Mouse (Mus musculus) retina, adult 2 months (tissue): ENCODE measurements at regions not wholly inside any gene's neighbourhood (a gene's known extent, or its start where the extent isn't known, plus 50 kb on each side); places are given as distances from the start of the nearest gene placed in this dataset.

Source experiments
- DNase-seq: peaks from one replicate; pipeline ENCODE4 v3.0.0-alpha.2; 2012; ENCODE audit warnings: low read depth, low spot score

DNA sequence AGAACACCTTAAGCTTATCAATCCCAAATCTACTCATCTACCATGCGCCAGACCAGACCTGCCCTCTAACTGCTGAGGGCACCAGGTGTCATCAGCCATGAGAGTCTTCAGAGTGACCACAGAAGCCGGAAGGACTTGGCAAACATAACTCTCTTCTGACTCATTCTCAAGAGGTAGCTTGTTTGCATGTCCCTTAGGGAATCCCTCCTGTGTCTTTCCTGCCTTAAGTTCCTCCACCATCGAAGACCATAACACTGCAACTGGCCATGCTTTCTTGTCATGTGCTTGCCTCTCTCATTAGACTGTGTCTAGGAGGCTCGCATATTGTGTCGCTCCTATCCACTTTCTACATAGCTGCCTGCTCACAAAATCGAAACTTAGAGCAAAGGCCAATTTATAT is 226.1 kb upstream of the Ncam1 start:
- no peak for DNase-seq

DNA sequence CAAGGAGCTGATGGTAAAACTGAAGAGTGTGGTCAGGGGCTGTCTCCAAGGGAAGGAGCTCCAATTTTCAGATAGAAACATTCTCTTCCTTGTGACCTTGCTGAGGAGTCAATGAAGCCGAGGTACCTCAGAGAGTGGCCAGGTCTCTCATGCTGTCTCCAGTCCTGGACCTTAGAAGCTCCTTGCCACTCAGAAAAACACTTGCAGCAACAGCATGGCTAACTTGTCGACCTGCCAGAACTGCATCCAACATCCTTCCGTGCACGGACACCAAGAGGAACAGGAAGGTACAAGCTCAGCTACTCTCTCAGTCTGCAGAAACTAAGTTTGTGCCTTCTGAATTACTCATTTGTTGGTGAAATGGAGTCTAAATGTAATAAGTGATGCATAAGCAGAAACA is 214.9 kb upstream of the Ncam1 start:
- DNase-seq, result no peak

DNA sequence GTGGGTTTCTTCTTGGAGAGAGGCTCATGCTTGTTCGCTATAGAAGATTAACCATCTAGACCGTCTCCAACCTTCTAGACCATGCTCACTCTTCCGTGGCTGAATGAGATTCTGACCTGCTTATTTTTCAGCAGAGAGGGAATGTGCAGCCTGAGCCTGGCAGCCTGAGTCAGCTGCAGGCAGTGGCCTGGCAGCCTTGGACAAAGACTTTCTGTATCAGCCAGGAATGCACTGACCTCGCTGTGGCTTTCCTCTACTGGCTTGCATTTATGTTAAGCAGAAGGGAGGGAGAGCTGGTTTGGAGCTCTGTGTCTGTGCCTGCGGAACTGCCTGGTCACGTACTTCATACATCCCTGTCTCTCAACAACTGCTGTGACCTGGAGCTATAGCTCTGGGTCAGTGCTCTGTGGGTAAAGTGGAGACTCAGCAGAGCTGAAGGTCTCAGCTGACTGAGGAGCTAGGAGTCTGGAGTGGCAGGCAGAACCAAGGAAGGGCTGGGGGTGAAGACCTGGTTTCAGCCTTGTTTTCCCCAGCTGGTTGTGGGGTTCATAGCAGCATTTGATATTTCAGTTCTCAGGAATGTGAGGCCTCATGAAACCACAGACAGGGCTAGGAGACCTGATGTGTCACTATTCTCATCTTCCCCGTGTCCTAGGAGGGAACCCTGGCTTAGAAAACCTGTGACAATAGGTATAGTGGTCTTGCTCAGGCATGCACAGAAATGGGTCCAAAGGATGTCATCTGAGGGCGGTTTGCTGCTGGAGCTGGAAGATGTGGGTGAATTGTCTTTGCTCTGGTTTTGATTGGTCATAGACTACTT is 207.2 kb upstream of the Ncam1 start:
- no peak for DNase-seq

DNA sequence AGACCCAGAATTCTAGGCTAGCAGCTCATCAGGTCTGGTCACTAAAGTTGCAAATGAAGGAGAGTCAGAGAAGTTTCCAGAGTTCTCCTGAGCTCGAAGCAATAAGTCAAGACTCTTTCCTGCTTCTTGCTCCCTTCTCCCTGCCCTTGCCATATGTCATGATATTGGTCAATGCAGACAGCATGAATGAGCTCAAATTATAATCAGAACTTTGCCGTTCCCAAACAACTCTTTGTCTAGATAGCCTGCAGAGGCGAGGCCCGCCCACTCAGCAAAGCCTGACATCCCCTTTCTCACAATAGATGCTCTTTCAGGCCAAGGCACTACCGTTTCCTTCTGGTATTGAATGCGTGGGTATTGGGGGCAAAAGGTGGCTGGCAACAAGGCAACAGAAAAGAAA is 204.0 kb upstream of the Ncam1 start:
- DNase-seq, result no peak

DNA sequence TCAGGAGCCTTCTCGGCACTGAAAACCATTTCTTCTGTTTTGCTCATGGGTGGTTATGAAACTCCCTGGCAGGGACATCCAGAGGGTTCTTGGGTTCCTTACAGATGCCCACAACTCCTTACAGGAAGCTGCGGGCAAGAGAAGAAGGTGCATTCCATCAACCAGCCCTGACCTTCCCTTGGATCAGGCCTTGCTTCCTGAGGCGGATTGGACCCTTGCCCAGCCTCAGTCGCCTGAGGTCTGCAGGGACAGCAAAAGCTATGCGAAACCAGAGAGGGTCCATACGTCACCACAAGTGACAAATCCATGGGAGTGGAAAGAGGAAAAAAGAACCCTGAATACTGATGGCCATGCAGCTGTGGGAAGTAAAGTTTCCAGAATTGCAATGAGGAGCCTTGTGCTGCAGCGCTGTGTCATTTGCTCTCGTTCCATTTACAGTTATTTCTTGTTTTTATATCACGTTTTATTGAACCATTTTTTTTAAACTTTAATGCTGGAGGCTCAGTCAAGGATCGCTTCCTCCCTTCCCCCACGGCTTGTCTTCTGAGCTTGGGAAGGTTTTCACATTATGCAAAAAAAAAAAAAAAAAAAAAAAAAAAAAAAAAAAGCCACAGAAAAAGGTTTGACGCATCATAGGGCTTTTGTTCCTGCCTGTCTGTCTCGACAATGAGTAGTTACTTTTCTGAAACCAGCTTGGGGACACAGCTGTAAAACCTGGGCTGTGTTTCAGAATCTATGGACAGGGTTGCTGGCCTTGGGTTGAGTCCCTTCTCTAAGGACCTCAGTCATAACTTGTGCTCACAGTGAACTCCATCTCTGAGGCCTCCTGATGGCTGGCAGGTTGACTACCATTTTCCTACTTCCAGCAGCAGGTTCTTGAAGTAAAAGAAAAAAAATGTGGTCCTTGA is 202.0 kb upstream of the Ncam1 start:
- no peak for DNase-seq

DNA sequence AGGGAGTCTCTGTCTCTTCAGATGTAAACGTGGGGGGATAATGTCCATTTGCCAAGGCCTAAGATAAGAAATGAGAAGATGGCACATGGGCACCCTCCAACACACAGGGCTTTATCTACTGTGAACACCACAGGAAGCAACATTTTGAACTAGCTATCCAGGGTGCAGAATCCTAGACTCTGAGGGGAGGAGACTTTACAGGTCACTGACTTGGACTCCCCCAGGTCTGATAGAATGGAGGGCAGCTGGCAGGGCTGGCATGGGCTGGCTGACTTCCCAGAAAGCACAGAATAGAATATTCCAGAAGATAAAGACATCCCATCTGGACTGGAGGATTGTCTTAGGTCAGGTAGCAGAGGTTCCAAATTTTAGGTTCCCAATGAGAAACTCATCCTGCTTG is 201.2 kb upstream of the Ncam1 start:
- no peak for DNase-seq

DNA sequence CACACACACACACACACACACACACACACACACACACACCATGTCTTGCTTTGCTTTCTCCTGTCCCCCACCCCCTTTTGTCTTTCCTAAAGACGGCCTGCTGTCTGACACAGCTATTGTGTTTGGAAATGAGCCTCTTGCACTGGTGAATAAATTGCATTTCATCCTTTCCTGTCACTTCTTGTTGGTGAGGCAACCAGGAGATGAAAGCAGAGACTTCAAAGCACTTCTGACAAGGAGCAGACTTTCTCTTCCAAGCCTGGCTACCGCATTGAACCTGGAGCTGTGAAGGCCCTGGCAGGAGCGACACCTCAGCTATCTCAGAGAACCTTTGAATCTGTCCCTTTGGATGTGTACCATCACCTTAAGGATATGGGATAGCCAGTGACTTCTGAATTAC is 199.4 kb upstream of the Ncam1 start:
- no peak for DNase-seq

DNA sequence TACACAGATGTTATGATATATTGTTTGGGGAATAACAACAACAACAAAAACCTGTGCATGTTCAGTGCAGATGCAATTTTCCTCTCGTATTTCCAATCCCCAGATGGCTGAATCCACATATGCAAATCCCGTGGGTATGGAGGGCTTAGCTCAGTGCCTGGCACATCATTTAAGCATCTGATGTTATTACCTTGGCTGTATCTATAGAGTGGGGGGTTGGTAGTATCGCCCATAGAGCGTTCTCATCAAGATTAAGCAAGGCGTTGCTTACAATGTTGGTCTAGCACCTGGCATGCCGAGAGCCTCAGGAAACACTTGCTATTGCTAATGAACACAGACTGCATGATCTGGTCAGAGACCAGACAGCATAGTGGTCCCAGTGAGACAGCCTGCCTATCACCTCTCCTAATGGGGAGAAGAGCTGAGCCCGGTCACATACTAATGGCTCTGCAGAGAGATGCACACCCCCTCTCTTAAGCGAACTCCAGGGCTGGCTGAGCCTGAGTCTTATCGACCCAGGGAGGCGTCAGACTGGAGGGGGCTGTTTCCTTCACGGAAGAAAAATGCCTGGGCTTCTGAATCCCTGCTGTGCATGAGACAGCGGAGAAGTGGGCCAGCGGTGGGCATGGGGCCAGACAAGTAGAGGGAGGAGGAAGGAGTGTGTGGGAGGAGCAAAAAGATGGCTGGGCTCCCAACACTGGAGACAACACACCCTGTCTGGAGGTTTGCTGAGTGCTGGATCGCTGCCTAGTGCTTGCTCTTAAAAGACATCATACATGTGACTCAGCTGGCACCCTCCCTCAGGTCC is 190.9 kb upstream of the Ncam1 start:
- no peak for DNase-seq

DNA sequence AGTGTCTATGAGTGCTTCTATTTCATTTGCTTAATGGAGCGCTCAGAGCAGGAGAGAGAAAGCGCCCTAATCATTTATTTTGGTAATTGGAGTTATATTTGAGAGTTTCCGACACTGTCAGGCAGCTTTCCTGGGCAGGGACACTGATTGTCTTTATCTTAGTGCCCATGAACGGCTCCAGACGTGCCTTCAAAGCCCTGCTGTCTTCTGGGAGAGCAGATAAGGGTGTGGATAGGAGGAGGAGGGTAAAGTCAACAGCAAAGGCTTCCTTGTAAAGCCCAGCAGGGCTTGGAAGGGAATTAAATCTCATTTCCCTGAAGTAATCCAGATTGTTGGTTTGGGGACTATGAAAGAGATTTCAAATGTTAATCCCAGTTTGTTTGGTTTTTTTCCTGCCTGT is 189.3 kb upstream of the Ncam1 start:
- no peak for DNase-seq

DNA sequence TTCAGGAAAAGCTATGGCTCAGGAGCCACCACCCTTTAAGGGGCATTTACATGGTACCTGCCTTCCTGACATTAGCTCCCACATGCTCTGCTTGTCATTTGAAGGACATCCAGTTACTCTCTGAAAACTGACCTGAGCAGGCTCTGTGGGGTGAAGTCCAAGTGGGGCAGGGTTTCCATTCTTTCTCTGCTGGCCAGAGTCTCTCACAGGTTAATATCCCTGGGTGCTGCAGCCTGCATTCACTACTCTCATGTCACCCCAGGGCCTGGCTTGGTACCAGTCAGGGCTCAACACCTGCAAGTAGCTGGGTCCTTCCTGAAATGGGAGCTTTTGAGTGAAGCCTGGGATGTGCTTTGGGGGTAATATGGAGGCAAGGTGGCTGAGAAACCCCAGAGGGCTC is 188.8 kb upstream of the Ncam1 start:
- no peak for DNase-seq

DNA sequence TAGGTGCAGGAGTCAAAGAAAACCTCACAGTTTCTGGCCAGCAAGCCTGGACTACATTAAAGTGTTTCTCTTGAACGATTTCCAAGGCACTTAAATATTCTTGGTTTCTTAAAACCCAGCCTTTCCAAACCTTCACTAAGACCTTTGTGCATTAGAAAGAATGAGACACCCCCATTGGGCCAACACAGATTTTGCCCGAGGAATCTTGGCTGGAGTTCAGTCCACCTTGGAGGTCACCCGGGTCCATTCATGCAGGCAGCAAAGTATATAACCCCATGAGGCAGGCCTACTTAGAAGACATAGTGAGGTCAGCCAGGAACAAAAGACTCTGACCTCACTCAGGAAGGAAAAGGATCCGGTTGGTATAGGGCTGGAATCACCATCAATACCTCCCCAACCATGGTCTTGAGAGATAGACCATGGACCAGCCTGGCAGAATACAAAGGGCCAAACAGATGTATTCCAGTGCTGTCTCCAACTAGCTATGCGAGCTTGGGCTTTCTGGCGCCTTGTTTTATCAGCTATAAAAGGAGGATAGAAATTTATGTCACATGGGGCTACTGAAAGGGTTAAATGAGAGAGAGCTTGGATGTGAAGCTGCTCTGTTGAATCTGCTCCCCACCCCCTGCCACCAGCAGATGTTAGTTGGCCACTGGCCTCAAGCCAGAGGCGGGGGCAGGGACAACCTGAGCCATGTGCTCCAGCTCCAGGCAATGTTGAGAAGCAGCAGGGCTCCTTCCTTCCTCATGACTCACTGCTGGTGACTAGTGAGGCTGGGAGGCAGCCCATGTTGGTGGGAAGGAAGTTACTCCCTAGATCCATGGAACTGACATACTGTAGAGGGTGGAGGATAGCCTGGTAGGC is 181.9 kb upstream of the Ncam1 start:
- no peak for DNase-seq

DNA sequence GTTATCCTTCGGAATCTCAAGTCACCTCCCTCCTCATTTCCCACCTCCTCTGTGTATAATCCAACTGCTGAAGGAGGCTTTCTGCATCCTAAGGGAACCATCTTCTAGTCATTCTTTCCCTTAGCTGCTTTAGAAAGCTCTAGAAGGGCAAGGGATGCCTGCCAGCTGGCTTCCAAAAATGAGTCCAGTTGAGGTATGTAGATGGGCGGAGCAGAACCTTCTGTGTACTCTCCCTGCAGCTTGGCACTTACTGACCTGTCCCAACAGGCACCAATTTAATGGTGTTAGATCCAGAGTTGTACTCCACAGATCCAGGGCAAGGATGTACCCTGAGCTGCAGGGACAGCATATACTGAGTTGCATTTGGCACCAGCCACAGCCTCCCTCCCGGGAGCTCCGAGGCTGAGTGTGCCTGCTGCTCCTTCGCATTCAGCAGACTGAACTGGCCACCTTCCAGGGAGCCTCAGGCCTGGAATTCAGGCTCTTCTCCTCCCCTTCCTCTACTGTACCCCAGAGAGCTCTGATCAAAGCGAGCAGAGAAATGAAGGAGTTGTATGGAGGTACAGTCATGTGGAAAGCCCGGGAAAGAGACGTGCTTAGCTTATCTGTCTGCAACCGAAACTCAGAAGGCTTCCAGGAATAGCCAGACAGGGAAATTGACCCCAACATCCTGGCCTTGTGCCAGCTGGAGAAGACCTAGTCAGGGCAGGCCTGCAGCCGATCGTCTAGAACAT is 177.4 kb upstream of the Ncam1 start:
- DNase-seq, result no peak

DNA sequence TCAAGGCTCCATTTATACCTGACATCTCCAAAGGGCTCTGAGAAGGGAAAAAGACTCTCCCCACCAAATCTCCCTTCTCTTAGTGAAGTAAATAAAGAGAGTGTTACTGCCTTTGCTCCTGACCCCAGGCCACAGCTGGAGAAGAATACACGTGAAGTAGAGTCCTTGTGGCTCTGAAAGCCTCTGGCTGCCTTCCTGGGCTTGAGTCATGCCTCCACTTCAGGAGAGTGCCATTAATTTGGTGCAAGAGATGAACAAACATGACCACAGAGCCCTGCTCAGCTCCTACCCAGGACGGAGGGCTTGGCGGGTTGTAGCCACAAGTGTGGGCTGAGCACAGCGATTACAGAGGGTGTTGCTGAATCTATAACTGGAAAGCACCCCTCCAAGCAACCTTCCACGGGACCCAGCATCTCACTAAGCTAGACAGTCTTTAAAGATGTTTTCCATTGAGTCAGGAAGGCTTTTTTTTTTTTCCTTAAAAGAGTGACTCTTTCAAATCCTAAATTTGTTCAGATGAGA is 175.3 kb upstream of the Ncam1 start:
- no peak for DNase-seq

DNA sequence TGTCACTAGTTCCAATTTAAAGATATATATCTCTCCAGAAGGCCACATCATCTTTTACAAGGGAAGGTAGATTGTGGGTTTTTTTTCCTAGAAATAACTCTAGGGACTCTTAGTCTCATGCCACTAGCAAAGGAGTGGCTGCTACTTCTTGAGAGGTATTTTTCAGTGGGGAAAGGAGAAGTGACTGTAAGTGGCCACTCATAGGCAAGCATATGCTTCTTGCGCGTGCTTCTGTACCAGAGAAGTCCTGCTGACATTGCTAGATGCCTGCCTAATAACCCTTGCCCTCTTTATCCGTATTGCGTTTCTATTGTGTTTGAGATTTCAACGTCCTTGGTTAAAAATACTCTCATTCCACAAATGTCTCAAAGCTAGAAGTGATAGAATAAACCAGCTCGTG is 170.7 kb upstream of the Ncam1 start:
- no peak for DNase-seq

DNA sequence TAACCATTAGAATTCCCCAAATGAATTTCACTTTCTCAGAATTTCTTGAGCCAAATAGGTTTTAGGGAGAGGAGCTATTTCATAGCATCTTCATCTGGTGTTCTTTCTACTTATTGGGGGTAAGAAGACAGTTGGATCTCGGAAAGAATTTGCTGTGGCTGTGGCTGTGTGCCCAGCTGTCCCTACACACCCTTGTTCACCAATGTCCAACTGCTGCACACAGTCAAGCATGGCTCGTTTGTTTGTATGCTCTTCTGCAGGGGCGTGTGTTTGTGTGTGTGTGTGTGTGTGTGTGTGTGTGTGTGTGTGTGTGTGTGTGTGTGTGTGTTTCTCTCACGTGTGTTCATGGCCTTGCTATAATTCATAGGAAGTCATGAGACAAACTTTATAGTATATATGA is 165.9 kb upstream of the Ncam1 start:
- no peak for DNase-seq

DNA sequence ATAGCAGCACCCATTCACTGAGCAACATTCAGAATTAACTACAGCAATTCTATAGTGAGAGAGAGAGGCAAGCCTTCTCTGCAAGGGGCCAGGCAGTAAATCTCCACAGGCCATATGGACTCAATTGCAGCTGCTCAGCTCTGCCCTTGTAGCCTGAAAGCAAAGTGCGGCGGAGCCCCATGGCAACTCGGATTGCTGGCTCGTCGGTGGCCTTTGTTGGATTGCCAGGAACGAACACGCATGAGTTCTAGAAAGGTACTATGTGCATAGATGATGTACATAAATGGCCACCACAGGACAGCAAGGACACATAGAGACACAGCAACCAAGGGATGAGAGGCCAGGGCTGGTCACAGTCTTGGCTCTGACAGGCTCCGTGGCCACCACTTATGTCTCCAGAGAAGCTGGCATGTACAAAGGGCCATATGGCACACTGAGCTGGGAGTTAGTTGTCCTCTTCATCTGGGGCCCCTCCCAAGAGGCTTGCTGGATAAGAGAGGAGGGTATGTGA is 163.9 kb upstream of the Ncam1 start:
- DNase-seq, result no peak

DNA sequence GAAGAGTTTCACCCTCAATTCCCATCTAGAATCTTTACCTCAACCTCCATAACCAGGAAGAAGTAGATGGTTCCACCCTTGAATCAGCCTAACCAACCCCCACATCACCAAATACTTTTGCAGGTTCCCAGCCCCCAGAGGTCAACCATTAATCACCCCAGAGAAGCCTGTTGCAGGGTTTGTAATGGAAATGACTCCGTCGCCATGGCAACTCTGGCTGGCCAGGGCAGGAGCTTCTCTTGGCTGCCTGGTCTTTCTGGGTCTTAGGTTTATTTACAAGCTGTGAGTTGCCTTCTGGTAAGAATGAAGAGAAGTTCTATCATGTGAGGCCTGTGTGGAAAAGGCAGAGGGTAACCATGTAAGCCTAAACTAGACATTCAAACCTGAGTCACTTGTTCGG is 163.2 kb upstream of the Ncam1 start:
- no peak for DNase-seq

DNA sequence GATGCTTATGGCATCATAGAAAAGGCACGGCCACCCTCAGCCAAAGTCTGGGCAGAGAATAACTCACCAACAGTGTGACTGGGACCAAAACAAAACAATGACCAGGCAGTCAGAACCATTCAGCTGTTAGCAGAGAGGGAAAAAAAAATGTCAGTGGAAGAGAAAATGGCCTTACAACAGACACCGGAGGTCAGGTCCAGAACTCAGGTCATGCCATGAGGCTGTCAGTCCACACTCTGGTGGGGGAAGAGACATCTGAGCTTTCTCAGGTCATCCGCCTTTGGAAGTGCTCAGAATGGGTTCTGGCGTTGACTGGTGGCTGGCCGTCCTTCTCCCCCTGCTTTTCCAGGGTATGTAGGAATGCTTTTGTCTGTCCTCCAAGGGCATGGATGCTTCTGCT is 162.6 kb upstream of the Ncam1 start:
- no peak for DNase-seq

DNA sequence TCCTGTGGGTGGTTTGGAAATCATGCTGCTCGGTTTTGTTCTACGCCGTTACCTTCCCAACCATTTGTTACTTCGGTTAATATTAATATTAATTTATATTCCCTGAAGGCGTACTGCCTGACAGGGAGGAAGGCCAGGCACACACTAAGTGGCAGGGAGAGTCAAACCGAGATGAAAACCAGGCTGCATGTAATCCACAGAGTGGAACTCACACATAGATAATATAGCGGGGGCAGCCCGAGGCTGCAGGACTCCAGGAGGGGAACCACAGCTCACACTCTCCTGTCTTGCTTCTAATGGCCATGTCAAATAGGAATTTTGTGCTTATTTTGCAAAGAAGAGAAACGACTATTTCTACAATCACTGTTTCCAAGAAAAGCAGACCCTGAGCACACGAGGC is 161.3 kb upstream of the Ncam1 start:
- no peak for DNase-seq

DNA sequence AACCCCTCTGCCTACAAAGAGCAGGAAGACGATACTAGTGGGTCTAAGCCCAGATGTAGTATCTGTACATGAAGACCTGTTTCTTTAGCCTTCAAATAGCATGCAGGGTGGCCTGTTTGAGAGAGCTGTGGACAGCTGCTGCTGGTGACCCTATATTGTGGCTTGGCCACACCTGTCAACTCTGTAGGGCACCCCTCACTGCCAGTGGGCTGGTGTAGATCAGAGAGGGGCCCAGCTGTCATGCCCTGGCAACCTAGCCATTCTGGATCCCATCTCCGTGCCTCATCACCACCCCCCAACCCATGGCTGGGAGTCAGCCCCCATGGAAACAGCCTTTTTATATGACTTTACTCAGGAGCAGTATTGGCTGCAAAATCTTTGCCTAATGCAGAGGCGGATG is 160.2 kb upstream of the Ncam1 start:
- DNase-seq, result no peak
